Mouse (Mus musculus) hindbrain, embryonic 14.5 days (tissue): ENCODE results near the gene Dab1. TPM values are rescaled to one million over a fixed set of nuclear protein-coding genes. Genes with fewer than 3 reads are reported as not detected.

ENCODE experiments used
- ATAC-seq: fragments of 200-750 bp; cut with Nextera tagmentation; 2 replicates; pipeline ENCODE4 v1.8.0; 2017; ENCODE audit warnings: moderate number of reproducible peaks, mild to moderate bottlenecking, moderate TSS enrichment, moderate library complexity; ENCODE audit not compliant: low FRiP score
- DNase-seq: peaks from one replicate; pipeline ENCODE4 v3.0.0-alpha.2; 2015; ENCODE audit warnings: low spot score
- H3K27ac ChIP-seq: fragments of 300-500 bp; sonication (generic); 2 replicates; pipeline ENCODE4 v1.5.1; 2014; ENCODE audit warnings: mild to moderate bottlenecking, moderate library complexity
- H3K27me3 ChIP-seq: fragments of 300-500 bp; sonication (generic); 2 replicates; pipeline ENCODE4 v1.6.1; 2014; ENCODE audit warnings: mild to moderate bottlenecking, low read length, mixed read lengths; ENCODE audit not compliant: control insufficient read depth, insufficient read depth
- H3K36me3 ChIP-seq: fragments of 300-500 bp; sonication (generic); replicated peaks from 2 replicates; pipeline ENCODE4 v1.6.1; 2014; ENCODE audit not compliant: control insufficient read depth, insufficient read depth
- H3K4me1 ChIP-seq: fragments of 300-500 bp; sonication (generic); replicated peaks from 2 replicates; pipeline ENCODE4 v1.6.1; 2014; ENCODE audit warnings: antibody characterized with exemption, low read length, mixed read lengths; ENCODE audit not compliant: control insufficient read depth, insufficient read depth
- H3K4me2 ChIP-seq: fragments of 300-500 bp; sonication (generic); replicated peaks from 2 replicates; pipeline ENCODE4 v1.6.1; 2014; ENCODE audit warnings: mild to moderate bottlenecking, moderate library complexity
- H3K4me3 ChIP-seq: fragments of 300-500 bp; sonication (generic); replicated peaks from 2 replicates; pipeline ENCODE4 v1.5.1; 2014; ENCODE audit warnings: mild to moderate bottlenecking, low read length
- H3K9ac ChIP-seq: fragments of 300-500 bp; sonication (generic); 2 replicates; pipeline ENCODE4 v1.6.1; 2014
- H3K9me3 ChIP-seq: fragments of 300-500 bp; sonication (generic); 2 replicates; pipeline ENCODE4 v1.6.1; 2016; ENCODE audit warnings: low read length; ENCODE audit not compliant: control insufficient read depth
- WGBS: fragments of 180-500 bp; shearing (Covaris S2); extraction: QIAGEN DNeasy Blood & Tissue Kit; methylation state at CpG from one replicate; pipeline ENCODE4 v1.1.7; 2014; 5-methylcytosine and 5-hydroxymethylcytosine counted together
- polyA plus RNA-seq: library from polyadenylated mRNA; unstranded; fragments of >200 nt; fragmentation: Nextera tagmentation; extraction: Ambion mirVana; gene quantifications from 2 replicates; pipeline ENCODE4 v1.2.1, GENCODE M21; 2014

The Dab1 gene
- polyA plus RNA-seq, 1 experiment from 2014 or later = 62.9 TPM

GRCm38 (mm10) chr4:103620590-103621155 lies 1.5 kb downstream of the Dab1 start:
- Histone ChIP-seq H3K36me3 (no peaks in the 10 kb centered on the region), H3K9me3 (no peaks in the 10 kb centered on the region), H3K9ac (peak overlapping the region; percentile 65; the same call in 1 of the 2 replicates), H3K4me3 (peak overlapping the region; percentile 52), H3K27ac (peak overlapping the region; percentile 34; the same call in 1 of the 2 replicates), H3K4me2 (peak overlapping the region; percentile 71), H3K4me1 (peaks cover 8% of the 10 kb centered on the region; the same call in 1 of the 2 replicates), H3K27me3 (peaks cover 46% of the 10 kb centered on the region)
- DNase-seq (no peak), ATAC-seq (no peak)
- 14% methylated on average over 18 of the region's 18 CpGs for WGBS

- Histone ChIP-seq H3K4me2 (peak overlapping the region; percentile 71), H3K27me3 (peaks cover 46% of the 10 kb centered on the region), H3K4me1 (peaks cover 8% of the 10 kb centered on the region; the same call in 1 of the 2 replicates), H3K9ac (no peak overlapping the region), H3K27ac (no peak overlapping the region), H3K36me3 (no peaks in the 10 kb centered on the region), H3K9me3 (no peaks in the 10 kb centered on the region), H3K4me3 (peak overlapping the region; percentile 52)
- 15% methylated on average over 5 of the region's 5 CpGs for WGBS
- no peak for ATAC-seq
- no peak for DNase-seq
Observed at GRCm38 (mm10) chr4:103621586-103621985, 2.4 kb downstream of the Dab1 start.

- no peaks in the 10 kb centered on the region for H3K4me1 ChIP-seq
- H3K36me3 ChIP-seq = no peaks in the 10 kb centered on the region
- no peak for ATAC-seq
- no peak overlapping the region for H3K9ac ChIP-seq
- H3K27me3 ChIP-seq = no peaks in the 10 kb centered on the region
- H3K4me2 ChIP-seq = no peak overlapping the region
- WGBS = 84% methylated on average over 4 of the region's 4 CpGs
- no peaks in the 10 kb centered on the region for H3K9me3 ChIP-seq
- H3K27ac ChIP-seq = no peak overlapping the region
- DNase-seq = no peak
- H3K4me3 ChIP-seq = no peak overlapping the region
Observed at GRCm38 (mm10) chr4:103630177-103630576, 11.0 kb downstream of the Dab1 start.

- ATAC-seq = no peak
- H3K9ac ChIP-seq = no peak overlapping the region
- H3K27me3 ChIP-seq = no peaks in the 10 kb centered on the region
- H3K9me3 ChIP-seq = no peaks in the 10 kb centered on the region
- no peak overlapping the region for H3K4me3 ChIP-seq
- no peaks in the 10 kb centered on the region for H3K36me3 ChIP-seq
- no peaks in the 10 kb centered on the region for H3K4me1 ChIP-seq
- 33% methylated on average over 5 of the region's 5 CpGs for WGBS
- no peak overlapping the region for H3K4me2 ChIP-seq
- DNase-seq = no peak
- no peak overlapping the region for H3K27ac ChIP-seq
Observed at GRCm38 (mm10) chr4:103636168-103636776, 17.1 kb downstream of the Dab1 start.

GRCm38 (mm10) chr4:103648209-103648896 lies 29.2 kb downstream of the Dab1 start:
- no peak overlapping the region for H3K4me2 ChIP-seq

GRCm38 (mm10) chr4:103655740-103656139 lies 36.6 kb downstream of the Dab1 start:
- Histone ChIP-seq H3K36me3 (no peaks in the 10 kb centered on the region), H3K4me2 (no peak overlapping the region), H3K4me3 (no peak overlapping the region), H3K4me1 (no peaks in the 10 kb centered on the region), H3K27ac (no peak overlapping the region), H3K9me3 (no peaks in the 10 kb centered on the region), H3K27me3 (no peaks in the 10 kb centered on the region), H3K9ac (no peak overlapping the region)
- no peak for ATAC-seq
- 51% methylated on average over 6 of the region's 6 CpGs for WGBS
- no peak for DNase-seq

More at GRCm38 (mm10) chr4:103648209-103648896, 29.2 kb downstream of the Dab1 start:
- Histone ChIP-seq H3K4me1 (peaks cover 9% of the 10 kb centered on the region; the same call in 1 of the 2 replicates), H3K4me3 (no peak overlapping the region), H3K9ac (no peak overlapping the region), H3K27me3 (no peaks in the 10 kb centered on the region), H3K27ac (no peak overlapping the region), H3K36me3 (no peaks in the 10 kb centered on the region), H3K9me3 (no peaks in the 10 kb centered on the region)
- WGBS = 24% methylated on average over 9 of the region's 9 CpGs
- ATAC-seq (no peak), DNase-seq (no peak)

GRCm38 (mm10) chr4:103661386-103661785 lies 42.2 kb downstream of the Dab1 start:
- Histone ChIP-seq H3K4me3 (no peak overlapping the region), H3K9ac (no peak overlapping the region), H3K27ac (no peak overlapping the region), H3K36me3 (no peaks in the 10 kb centered on the region), H3K4me2 (no peak overlapping the region), H3K9me3 (no peaks in the 10 kb centered on the region), H3K4me1 (no peaks in the 10 kb centered on the region), H3K27me3 (no peaks in the 10 kb centered on the region)
- ATAC-seq = no peak
- DNase-seq = no peak
- WGBS = 36% methylated on average over 1 of the region's 1 CpGs

GRCm38 (mm10) chr4:103667438-103667837 lies 48.3 kb downstream of the Dab1 start:
- Histone ChIP-seq H3K4me2 (no peak overlapping the region), H3K4me3 (no peak overlapping the region), H3K27me3 (no peaks in the 10 kb centered on the region), H3K9ac (no peak overlapping the region), H3K4me1 (no peaks in the 10 kb centered on the region), H3K36me3 (no peaks in the 10 kb centered on the region), H3K9me3 (no peaks in the 10 kb centered on the region), H3K27ac (no peak overlapping the region)
- 83% methylated on average over 4 of the region's 4 CpGs for WGBS
- no peak for DNase-seq
- ATAC-seq = no peak

GRCm38 (mm10) chr4:103677195-103677594 lies 58.0 kb downstream of the Dab1 start:
- no peak for ATAC-seq
- no peak overlapping the region for H3K27ac ChIP-seq
- no peak overlapping the region for H3K9ac ChIP-seq
- DNase-seq = no peak
- H3K9me3 ChIP-seq = no peaks in the 10 kb centered on the region
- no peaks in the 10 kb centered on the region for H3K36me3 ChIP-seq
- whole genome bisulfite sequencing = 62% methylated on average over 1 of the region's 1 CpGs
- no peaks in the 10 kb centered on the region for H3K27me3 ChIP-seq
- no peak overlapping the region for H3K4me2 ChIP-seq
- H3K4me1 ChIP-seq = no peaks in the 10 kb centered on the region
- no peak overlapping the region for H3K4me3 ChIP-seq
